Mouse (Mus musculus): Measurements from ENCODE around the gene Glipr1l1. TPM values are rescaled to one million over a fixed set of nuclear protein-coding genes. Genes with fewer than 3 reads are reported as not detected.
"Not testable (repeated sequence)": the region's sequence is repeated elsewhere in the genome, so short reads cannot be mapped to it uniquely, and the experiment has no call there.

Gene Glipr1l1
- not detected for total RNA-seq (2021)
- long read RNA-seq, experiment 1: 0 reads
- long read RNA-seq, experiment 2: 0 reads

DNA sequence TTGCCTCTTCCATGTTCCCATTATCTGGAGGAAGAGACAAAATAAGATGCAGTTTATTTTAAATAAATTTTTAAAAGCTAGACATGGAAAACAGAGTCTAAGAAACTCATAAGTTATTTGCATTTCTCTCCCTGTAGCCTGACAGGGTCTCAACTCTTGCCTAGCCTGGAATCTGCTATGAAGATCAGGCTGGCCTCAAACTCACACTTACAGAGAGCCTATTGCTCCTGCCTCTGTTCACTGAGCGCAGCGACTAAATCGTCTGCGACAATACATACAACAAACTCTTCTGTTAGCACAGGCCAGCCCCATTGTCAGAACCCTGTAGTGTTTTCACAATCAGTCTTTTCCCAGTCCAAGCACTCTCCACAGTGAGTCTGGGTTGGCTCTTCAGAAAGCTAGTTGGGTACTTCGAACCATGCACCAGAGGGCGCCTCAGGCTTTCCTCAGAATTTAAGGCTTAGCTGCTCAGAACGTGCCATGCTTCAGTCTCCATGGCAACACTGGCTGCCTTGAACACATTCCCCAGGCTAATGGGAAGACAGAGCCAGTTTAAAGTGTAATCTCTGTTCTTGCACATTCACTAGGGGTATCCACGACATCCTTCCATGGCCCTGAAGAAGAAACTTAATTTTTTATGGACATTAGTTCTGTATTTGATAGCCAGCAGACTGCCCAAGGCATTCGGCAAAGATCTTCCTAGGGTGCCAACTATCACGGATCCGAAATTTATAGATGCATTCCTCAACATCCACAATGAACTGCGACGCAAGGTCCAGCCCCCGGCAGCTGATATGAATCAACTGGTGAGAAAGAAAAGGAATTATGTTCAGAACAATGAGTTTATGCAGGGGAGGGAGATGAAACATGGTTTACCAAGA is at the start of gene Glipr1l1:
Gene Glipr1l1 (plus strand): TSS at position 488 of the 881 bp plus-strand sequence.
- DNase-seq: peak; percentile 71

DNA sequence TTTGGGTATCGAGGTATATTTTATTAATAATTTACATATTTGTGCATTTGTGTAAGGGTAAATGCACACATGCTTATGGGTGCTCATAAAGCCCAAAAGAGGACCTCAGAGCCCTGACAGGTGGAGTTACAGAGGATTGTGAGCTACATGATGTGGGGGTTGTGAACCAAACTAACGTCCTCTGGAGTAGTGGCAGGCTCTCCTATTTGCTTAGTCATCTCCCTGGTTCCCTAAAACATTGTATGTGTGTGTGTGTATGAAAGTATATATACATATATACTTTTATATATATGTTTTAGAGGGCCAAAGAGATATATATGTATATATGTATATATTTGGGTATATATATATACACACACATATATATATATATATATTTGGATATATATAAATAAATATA is 36.4 kb upstream of the Glipr1l1 start:
- DNase-seq: no peak

- not testable (repeated sequence) for DNase-seq
Measured at GRCm38 (mm10) chr10:112028689-112029088, 31.3 kb upstream of the Glipr1l1 start.

DNA sequence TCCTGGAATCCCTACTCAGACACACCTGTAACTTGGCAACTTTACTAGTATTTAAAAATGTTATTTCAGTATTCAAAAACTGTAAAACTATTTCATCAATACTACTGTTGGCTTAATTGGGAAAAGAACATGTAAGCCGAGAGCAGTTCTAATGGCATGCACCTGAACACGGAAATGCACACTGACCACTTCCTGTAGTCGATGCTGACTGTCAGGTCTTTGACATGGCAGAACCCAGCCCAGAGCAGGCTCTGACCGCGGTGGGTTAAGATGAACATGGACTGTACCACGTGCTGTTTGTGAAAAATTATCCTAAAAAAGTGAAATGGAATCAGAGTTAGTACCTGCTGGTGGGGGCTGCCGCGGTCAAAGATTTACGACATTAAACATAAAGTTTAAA is 16.5 kb upstream of the Glipr1l1 start:
- not testable (repeated sequence) for DNase-seq

DNA sequence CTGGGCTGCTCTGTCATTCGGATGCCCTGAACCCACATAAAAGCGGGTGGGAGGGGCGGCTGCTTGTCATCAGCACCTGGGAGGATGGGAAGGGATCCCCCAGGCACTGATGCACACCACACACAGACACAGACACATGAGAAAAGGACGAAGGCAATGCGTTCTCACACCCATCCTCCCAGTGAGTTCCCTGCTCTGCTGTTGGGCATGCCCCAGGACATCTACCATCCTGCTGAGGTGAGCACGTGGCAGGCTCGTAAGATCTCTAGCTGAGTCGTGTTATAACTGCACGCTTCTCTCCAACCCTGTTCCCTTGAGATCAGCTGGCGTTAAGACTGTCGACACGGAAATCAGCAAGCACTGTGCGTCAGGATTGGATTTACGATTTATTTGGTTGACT is 15.7 kb upstream of the Glipr1l1 start:
- not testable (repeated sequence) for DNase-seq

DNA sequence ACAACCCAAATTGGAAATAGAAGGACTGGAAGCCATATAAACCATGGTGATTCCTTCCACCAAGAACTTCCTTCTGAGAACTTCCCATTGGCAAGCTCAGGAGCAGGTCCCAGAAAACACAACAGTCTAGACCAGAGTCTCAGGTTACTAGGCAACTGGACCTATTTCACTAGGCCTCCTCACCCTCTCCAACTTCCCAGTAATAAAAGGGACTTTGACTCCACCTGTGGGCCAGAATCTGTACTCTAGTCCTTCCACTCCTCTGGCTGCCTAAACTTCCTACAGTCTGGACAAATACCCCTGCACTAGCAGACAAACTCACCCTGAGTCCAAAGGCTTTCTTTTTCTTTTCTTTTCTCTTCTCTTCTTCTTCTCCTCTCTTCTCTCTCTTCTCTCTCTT is 8.8 kb upstream of the Glipr1l1 start:
- no peak for DNase-seq

- DNase-seq: not testable (repeated sequence)
Measured at GRCm38 (mm10) chr10:112051956-112052355, 8.0 kb upstream of the Glipr1l1 start.

DNA sequence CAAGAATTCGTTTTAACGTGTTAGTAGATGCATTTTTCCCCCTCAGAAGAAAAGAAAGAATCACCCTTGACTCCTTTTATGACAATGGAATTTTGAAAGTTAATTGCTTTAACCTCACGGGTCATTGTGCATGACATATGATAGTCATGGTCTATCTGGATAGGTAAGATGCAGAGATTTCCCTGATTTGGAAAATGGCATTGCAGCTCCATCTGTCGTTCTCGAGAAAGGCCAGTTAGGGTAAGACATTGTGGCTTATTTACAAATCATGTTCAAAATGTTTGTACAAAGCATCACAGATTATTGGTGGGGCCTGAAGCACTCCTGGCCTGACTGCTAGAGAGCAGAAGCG is 570 bp downstream of the Glipr1l1 start:
- not testable (repeated sequence) for DNase-seq

DNA sequence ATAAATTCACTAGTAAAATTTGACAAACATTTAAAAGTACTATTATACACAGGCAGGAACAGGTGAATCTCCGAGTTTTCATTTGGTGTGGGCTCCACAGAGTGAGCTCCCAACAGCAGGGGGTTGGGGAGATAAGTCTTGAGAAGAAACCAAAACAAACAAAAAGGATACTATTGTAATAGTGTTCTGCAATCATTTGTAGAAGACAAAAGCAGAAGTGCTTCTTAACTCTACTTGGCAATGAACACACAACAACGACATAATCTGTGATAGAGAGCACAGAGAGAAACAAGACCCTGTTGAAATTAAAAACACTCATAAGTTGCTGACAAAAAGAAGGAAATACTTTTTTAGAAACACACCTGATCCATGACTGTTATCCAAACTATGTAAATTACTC is 20.1 kb downstream of the Glipr1l1 start:
- DNase-seq: no peak

DNA sequence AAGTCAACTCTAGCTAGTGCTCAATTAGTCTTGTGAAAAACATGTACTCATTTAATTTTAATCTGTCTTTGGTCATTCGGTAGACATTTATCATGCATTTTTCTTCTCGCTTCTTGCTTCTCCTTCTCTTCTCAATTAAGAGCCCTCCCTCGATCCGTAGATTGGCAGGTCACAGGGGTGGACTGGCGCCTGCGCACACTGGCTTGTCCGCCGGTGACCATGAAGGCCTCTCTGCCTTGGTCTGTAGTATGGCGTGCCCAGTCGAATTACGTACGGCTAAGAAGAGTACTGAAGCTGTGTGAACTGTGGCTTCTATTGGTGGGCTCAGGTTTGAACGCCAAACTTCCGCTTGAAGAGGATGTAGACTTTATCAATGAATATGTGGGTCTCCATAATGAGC is 23.2 kb downstream of the Glipr1l1 start, which contains the start of gene Glipr1l2:
Gene Glipr1l2 (plus strand): TSS at position 198 of the 400 bp plus-strand sequence.
- DNase-seq: no peak

DNA sequence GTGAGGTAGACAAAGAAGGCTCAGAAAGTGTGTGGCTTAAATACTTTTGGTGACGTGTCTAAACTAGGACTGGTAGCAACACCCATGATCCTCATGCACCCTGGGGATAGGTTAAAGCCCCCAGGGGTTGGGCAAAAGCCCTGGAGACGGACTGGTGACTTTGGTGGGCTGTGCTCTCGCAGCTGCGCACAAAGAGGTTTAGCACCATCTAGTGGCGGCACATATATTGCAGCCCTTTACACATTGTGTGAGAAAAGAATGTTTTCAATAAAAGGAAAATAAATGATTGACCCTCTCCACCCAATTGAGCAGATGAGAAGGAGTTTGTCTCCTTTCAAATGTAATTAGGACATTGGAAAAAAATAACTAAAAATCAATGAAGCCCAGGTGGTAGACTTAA is 45.8 kb downstream of the Glipr1l1 start:
- peak; percentile 68 for DNase-seq

- DNase-seq: no peak
Measured at GRCm38 (mm10) chr10:112110401-112110800, 50.4 kb downstream of the Glipr1l1 start.

DNA sequence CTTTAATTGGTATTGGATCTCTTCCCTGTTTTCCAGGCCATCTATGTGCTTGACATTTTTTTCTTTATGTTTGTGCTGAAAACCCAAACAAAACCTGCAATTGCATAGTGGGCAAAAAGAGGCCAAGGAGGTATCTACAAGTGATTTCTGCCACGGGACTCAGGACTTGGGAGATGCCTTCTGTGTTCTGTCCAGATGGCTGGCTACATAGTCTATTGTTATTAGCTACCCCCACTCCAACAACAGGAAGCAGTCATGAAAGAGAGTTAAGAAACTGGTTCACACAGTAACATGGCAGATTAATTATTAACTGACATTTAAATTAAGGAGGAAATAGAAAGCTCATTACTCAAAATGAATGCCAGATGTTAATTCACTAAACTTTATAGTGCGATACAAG is 65.1 kb downstream of the Glipr1l1 start:
- not testable (repeated sequence) for DNase-seq

- not testable (repeated sequence) for DNase-seq
Measured at GRCm38 (mm10) chr10:112127682-112128230, 67.8 kb downstream of the Glipr1l1 start.

Other genes starting within 250 kb of the Glipr1l1 start
- gene Krr1, start 87.5 kb upstream of the Glipr1l1 start, total RNA-seq (2021): 10 to 100 TPM; 27.6 to 28.6 TPM
- gene Glipr1, start 57.6 kb upstream of the Glipr1l1 start, total RNA-seq (2021): 1 to 10 TPM; 1.5 to 2.4 TPM
- not detected for gene Glipr1l2, start 23.2 kb downstream of the Glipr1l1 start, total RNA-seq (2021)
- not detected for gene Glipr1l3, start 100.1 kb downstream of the Glipr1l1 start, total RNA-seq (2021)
- gene Caps2, start 103.4 kb downstream of the Glipr1l1 start, total RNA-seq (2021): not detected
- under 1 TPM; 0.54 to 0.85 TPM for gene Kcnc2, start 210.9 kb downstream of the Glipr1l1 start, total RNA-seq (2021)